Mouse (Mus musculus) kidney, adult 2 months (tissue): ENCODE data around the gene Gm17581. TPM values are rescaled to one million over a fixed set of nuclear protein-coding genes. Genes with fewer than 3 reads are reported as not detected.
"Not testable (repeated sequence)": the region's sequence is repeated elsewhere in the genome, so short reads cannot be mapped to it uniquely, and the experiment has no call there.

Experiments
- DNase-seq: peaks from one replicate; pipeline ENCODE4 v3.0.0; 2021
- H3K27ac ChIP-seq: fragments of 200-500 bp; 2 replicates; pipeline ENCODE4 v1.5.1; 2012; ENCODE audit warnings: low read depth, low read length, control low read depth, inconsistent platforms; ENCODE audit not compliant: insufficient read depth
- H3K27me3 ChIP-seq: fragments of 200-500 bp; replicated peaks from 2 replicates; pipeline ENCODE4 v1.6.1; 2012; ENCODE audit warnings: mild to moderate bottlenecking, moderate library complexity, low read length, inconsistent platforms; ENCODE audit not compliant: control insufficient read depth, insufficient read depth
- H3K36me3 ChIP-seq: fragments of 200-500 bp; 2 replicates; pipeline ENCODE4 v1.6.1; 2012; ENCODE audit warnings: mild to moderate bottlenecking, moderate library complexity, low read length, inconsistent platforms; ENCODE audit not compliant: control insufficient read depth, insufficient read depth
- H3K4me1 ChIP-seq: fragments of 200-500 bp; 2 replicates; pipeline ENCODE4 v1.6.1; 2011; ENCODE audit warnings: low read length; ENCODE audit not compliant: control insufficient read depth, insufficient read depth
- H3K4me3 ChIP-seq: fragments of 200-500 bp; 2 replicates; pipeline ENCODE4 v1.5.1; 2011; ENCODE audit warnings: mild to moderate bottlenecking, low read depth, low read length, control low read depth; ENCODE audit not compliant: insufficient read depth
- CTCF ChIP-seq: fragments of 200-500 bp; conservative IDR thresholded peaks from 2 replicates; pipeline ENCODE4 v1.5.1; 2011; ENCODE audit warnings: low read depth, mild to moderate bottlenecking, control low read depth, low read length, moderate library complexity, mixed read lengths; ENCODE audit not compliant: insufficient read depth, insufficient read length
- POLR2A ChIP-seq: fragments of 200-500 bp; IDR thresholded peaks from one replicate; pipeline ENCODE4 v1.6.1; 2011; ENCODE audit warnings: low read depth, low read length, control low read depth
- WGBS: fragments of 180-500 bp; shearing (Covaris S2); methylation state at CpG from one replicate; pipeline ENCODE4 v1.1.7; 2018; 5-methylcytosine and 5-hydroxymethylcytosine counted together
- polyA plus RNA-seq: library from polyadenylated mRNA; depleted of rRNA; stranded (reverse); fragments of >200 nt; gene quantifications from 2 replicates; pipeline ENCODE4 v1.2.3, GENCODE M21; 2012; rRNA removed

The Gm17581 gene
- polyA plus RNA-seq, result not detected in 2 replicates

- H3K27ac ChIP-seq, H3K27me3 ChIP-seq, H3K4me1 ChIP-seq, H3K4me3 ChIP-seq, DNase-seq, H3K36me3 ChIP-seq: not testable (repeated sequence)
- WGBS, result 89% methylated on average over 5 of the region's 5 CpGs
Observed at GRCm38 (mm10) chr2:155735766-155736165, at the start of gene Gm17581. Gene Gm17581 (minus strand): TSS chr2:155735866.

GRCm38 (mm10) chr2:155784534-155784933 is 48.9 kb upstream of the Gm17581 start:
- WGBS, result 82% methylated on average over 6 of the region's 6 CpGs
- H3K27ac ChIP-seq, result no peak overlapping the region
- no peak for TF ChIP-seq CTCF
- no peak for TF ChIP-seq POLR2A
- no peaks in the 10 kb centered on the region for H3K4me1 ChIP-seq
- H3K27me3 ChIP-seq, result no peaks in the 10 kb centered on the region
- DNase-seq, result no peak
- H3K36me3 ChIP-seq, result no peaks in the 10 kb centered on the region
- H3K4me3 ChIP-seq, result no peak overlapping the region

- 87% methylated on average over 3 of the region's 3 CpGs for WGBS
- peaks cover 2% of the 10 kb centered on the region; the same call in 1 of the 2 replicates for H3K27me3 ChIP-seq
- H3K4me1 ChIP-seq, result 0 out of 2 replicates have a peak, but pooled peaks cover 2% of the 10 kb centered on the region
- TF ChIP-seq CTCF (no peak), POLR2A (no peak)
- H3K36me3 ChIP-seq, result no peaks in the 10 kb centered on the region
- H3K27ac ChIP-seq, result no peak overlapping the region
- no peak overlapping the region for H3K4me3 ChIP-seq
- DNase-seq, result no peak
Observed at GRCm38 (mm10) chr2:155779506-155779905, 43.8 kb upstream of the Gm17581 start.

GRCm38 (mm10) chr2:155779066-155779465 is 43.4 kb upstream of the Gm17581 start:
- Histone ChIP-seq H3K4me3 (no peak overlapping the region), H3K27ac (no peak overlapping the region), H3K4me1 (0 out of 2 replicates have a peak, but pooled peaks cover 2% of the 10 kb centered on the region), H3K27me3 (peaks cover 2% of the 10 kb centered on the region; the same call in 1 of the 2 replicates), H3K36me3 (no peaks in the 10 kb centered on the region)
- DNase-seq, result no peak
- WGBS, result 30% methylated on average over 7 of the region's 7 CpGs
- TF ChIP-seq CTCF (no peak), POLR2A (no peak)

GRCm38 (mm10) chr2:155778004-155778403 is 42.3 kb upstream of the Gm17581 start:
- DNase-seq, result no peak
- Histone ChIP-seq H3K27me3 (peaks cover 2% of the 10 kb centered on the region; the same call in 1 of the 2 replicates), H3K27ac (no peak overlapping the region), H3K4me3 (no peak overlapping the region), H3K4me1 (0 out of 2 replicates have a peak, but pooled peaks cover 2% of the 10 kb centered on the region), H3K36me3 (no peaks in the 10 kb centered on the region)
- TF ChIP-seq POLR2A (no peak), CTCF (no peak)
- 69% methylated on average over 6 of the region's 6 CpGs for WGBS

- TF ChIP-seq POLR2A (no peak), CTCF (no peak)
- H3K27me3 ChIP-seq, result peaks cover 2% of the 10 kb centered on the region; the same call in 1 of the 2 replicates
- 75% methylated on average over 4 of the region's 4 CpGs for WGBS
- no peak overlapping the region for H3K4me3 ChIP-seq
- DNase-seq, result no peak
- H3K36me3 ChIP-seq, result no peaks in the 10 kb centered on the region
- 0 out of 2 replicates have a peak, but pooled peaks cover 2% of the 10 kb centered on the region for H3K4me1 ChIP-seq
- no peak overlapping the region for H3K27ac ChIP-seq
Observed at GRCm38 (mm10) chr2:155777688-155777985, 42.0 kb upstream of the Gm17581 start.

GRCm38 (mm10) chr2:155776824-155777687 is 41.4 kb upstream of the Gm17581 start:
- Histone ChIP-seq H3K4me1 (0 out of 2 replicates have a peak, but pooled peaks cover 2% of the 10 kb centered on the region), H3K36me3 (no peaks in the 10 kb centered on the region), H3K27ac (no peak overlapping the region), H3K27me3 (peaks cover 2% of the 10 kb centered on the region; the same call in 1 of the 2 replicates), H3K4me3 (no peak overlapping the region)
- TF ChIP-seq POLR2A, result no peak
- no peak for TF ChIP-seq CTCF
- no peak for DNase-seq
- WGBS, result 52% methylated on average over 10 of the region's 10 CpGs
